Mouse (Mus musculus): ENCODE measurements around the gene Hbs1l.

DNA sequence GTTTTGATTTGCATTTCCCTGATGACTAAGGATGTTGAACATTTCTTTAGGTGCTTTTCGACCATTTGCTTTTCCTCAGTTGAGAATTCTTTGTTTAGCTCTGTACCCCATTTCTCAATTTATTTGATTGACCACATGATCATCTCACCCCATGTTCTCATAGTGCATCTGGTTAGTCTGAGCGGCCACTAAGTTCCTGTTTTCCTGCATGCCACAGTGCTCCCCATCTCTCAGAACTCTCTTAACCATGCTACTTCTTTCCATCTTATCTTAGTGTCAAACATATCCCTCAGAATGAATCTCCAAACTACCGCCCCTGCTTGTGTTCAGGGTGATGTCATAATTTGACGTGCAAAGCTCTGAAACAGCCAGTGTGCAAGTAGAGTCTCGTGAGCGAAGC, 30.6 kb downstream of the Hbs1l start:
- TF ChIP-seq CTCF (IDR thresholded peaks at IDR 0.05; ENCODE audit: control insufficient read depth, insufficient read depth, low read length) (no peak), POLR2A (IDR thresholded peaks at IDR 0.05; ENCODE audit: borderline replicate concordance, control insufficient read depth, low read depth, low read length) (no peak)

Data from bone marrow, adult 2 months (tissue).